Mouse (Mus musculus): ENCODE results near the gene BC017158. TPM values are rescaled to one million over a fixed set of nuclear protein-coding genes. Genes with fewer than 3 reads are reported as not detected.
A peak's percentile ranks its signal among the peaks of the same experiment; 100 is the strongest.

BC017158 gene
- polyA plus RNA-seq, 1 experiment from 2014 or later: 23.3 TPM

DNA sequence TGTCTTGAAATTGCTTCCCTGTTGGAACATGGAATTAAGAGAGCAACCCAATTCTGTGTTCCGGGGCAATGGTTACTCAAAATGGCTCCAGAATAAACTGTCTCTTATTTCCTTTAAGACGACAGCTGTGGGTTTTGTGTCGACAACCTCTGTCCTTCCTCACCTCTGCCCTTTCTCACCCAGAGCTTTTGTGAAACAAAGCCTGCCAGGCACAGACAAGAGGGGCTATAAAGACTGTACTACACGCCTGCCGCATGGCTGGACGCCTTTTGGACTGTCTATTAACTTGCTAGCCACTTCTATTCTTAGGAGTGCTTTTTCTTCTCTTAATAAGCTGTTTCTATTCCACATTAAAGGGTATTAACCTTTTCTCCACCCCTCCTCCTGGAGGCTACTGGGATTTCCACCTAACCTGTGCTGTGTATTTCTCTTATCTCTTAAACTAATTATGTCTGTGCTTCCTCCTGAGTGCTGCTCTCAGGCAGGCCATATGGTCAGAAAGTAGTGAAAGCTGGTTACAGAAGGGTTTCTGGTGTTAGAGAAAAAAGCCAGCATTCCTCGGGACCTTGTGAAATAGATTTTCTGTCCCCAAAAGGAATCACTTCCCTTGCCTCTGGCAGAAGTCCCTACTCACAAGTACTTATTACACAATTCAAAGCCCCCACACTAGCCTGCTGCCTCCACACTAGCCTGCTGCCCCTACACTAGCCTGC, 15.3 kb downstream of the BC017158 start:
- H3K27ac ChIP-seq (ENCODE audit: low read length): peak overlapping the region; percentile 27; the same call in 1 of the 2 replicates
- no peak overlapping the region for H3K4me2 ChIP-seq (ENCODE audit: low read depth, low read length)
- no peak for ATAC-seq (ENCODE audit: low read depth)
- H3K36me3 ChIP-seq (ENCODE audit: control insufficient read depth, insufficient read depth): peaks cover 39% of the 10 kb centered on the region
- no peaks in the 10 kb centered on the region for H3K27me3 ChIP-seq (ENCODE audit: control insufficient read depth, insufficient read depth, low read depth, low read length)
- H3K4me1 ChIP-seq (ENCODE audit: control insufficient read depth, low read depth, low read length): peaks cover 24% of the 10 kb centered on the region
- H3K4me3 ChIP-seq (ENCODE audit: low read depth, low read length): no peak overlapping the region
- WGBS (ENCODE audit: insufficient replicate concordance): 74% methylated on average over 7 of the region's 7 CpGs
- no peak overlapping the region for H3K9ac ChIP-seq (ENCODE audit: low read depth, low read length)
- no peaks in the 10 kb centered on the region for H3K9me3 ChIP-seq (replicated peaks; ENCODE audit: control insufficient read depth, low read length)

DNA sequence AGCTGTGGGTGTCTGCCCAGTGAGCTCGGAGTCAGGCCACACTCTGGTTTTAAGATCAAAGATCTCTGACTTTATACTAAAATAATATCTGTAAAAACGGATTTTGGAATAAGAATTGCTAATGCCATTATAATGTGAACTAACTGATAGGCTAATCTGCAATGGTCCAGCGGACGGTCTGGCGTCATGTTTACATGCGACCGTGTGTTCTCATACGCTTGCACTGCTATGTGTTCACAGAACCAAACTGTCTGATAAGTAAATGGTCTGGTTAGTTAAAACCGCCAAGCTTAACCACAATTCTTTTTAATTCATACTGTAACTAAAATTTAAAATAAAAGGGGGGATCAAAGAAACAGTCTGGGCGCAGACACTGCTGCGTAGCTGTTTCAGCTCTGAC, 16.2 kb downstream of the BC017158 start:
- Histone ChIP-seq H3K9ac (ENCODE audit: low read depth, low read length) (no peak overlapping the region), H3K4me3 (ENCODE audit: low read depth, low read length) (no peak overlapping the region), H3K36me3 (ENCODE audit: control insufficient read depth, insufficient read depth) (peaks cover 43% of the 10 kb centered on the region), H3K4me1 (ENCODE audit: control insufficient read depth, low read depth, low read length) (peaks cover 15% of the 10 kb centered on the region), H3K9me3 (replicated peaks; ENCODE audit: control insufficient read depth, low read length) (no peaks in the 10 kb centered on the region), H3K27me3 (ENCODE audit: control insufficient read depth, insufficient read depth, low read depth, low read length) (no peaks in the 10 kb centered on the region), H3K27ac (ENCODE audit: low read length) (no peak overlapping the region; the same call in 1 of the 2 replicates), H3K4me2 (ENCODE audit: low read depth, low read length) (no peak overlapping the region)
- no peak for ATAC-seq (ENCODE audit: low read depth)
- 77% methylated on average over 11 of the region's 11 CpGs for WGBS (ENCODE audit: insufficient replicate concordance)

DNA sequence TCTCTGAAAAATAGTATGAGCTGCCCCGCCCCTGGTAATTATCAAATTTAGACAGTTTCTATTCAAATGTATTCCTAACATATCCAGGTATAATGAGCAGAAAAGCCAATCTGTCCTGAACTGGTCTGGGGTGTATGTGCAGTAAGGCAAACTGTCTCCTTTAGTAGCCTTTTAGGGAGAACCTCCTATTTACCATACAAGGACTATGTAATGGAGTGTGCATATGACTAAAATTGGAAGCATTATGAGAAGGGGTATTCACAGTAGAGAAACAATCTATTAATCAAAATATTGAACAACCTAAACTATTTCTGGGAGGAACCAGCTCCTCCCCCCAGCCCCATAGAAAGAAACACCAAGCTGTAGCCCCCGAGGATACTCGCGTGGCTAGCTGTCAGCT, 18.2 kb downstream of the BC017158 start:
- Histone ChIP-seq H3K9ac (ENCODE audit: low read depth, low read length) (no peak overlapping the region), H3K27me3 (ENCODE audit: control insufficient read depth, insufficient read depth, low read depth, low read length) (no peaks in the 10 kb centered on the region), H3K36me3 (ENCODE audit: control insufficient read depth, insufficient read depth) (peaks cover 58% of the 10 kb centered on the region), H3K4me2 (ENCODE audit: low read depth, low read length) (no peak overlapping the region), H3K4me3 (ENCODE audit: low read depth, low read length) (no peak overlapping the region), H3K9me3 (replicated peaks; ENCODE audit: control insufficient read depth, low read length) (no peaks in the 10 kb centered on the region), H3K4me1 (ENCODE audit: control insufficient read depth, low read depth, low read length) (peaks cover 15% of the 10 kb centered on the region), H3K27ac (ENCODE audit: low read length) (peak overlapping the region; percentile 12)
- WGBS (ENCODE audit: insufficient replicate concordance): 95% methylated on average over 4 of the region's 4 CpGs
- ATAC-seq (ENCODE audit: low read depth): no peak

DNA sequence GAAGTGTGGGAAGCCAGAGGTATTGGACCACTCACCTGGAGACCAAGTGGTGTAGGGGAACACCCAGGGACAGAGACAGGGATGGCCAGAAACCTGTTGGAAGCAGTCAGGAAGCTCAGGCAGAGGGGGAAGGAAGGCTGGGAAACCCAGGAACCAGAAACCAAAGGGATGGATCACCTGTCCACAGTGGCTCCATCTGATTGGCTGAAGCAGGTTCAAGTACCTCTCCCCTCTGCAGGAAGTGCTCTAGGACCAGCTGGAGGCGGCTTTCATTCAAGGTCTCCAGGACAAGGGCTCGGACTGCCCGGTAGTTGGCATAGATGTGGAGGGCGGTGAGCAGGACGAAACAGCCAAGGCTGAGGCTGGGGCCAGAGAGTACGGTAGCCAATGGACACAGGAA, 21.9 kb downstream of the BC017158 start:
- Histone ChIP-seq H3K4me2 (ENCODE audit: low read depth, low read length) (no peak overlapping the region), H3K27me3 (ENCODE audit: control insufficient read depth, insufficient read depth, low read depth, low read length) (no peaks in the 10 kb centered on the region), H3K27ac (ENCODE audit: low read length) (no peak overlapping the region), H3K9ac (ENCODE audit: low read depth, low read length) (no peak overlapping the region), H3K9me3 (replicated peaks; ENCODE audit: control insufficient read depth, low read length) (no peaks in the 10 kb centered on the region), H3K36me3 (ENCODE audit: control insufficient read depth, insufficient read depth) (peaks cover 82% of the 10 kb centered on the region), H3K4me3 (ENCODE audit: low read depth, low read length) (no peak overlapping the region), H3K4me1 (ENCODE audit: control insufficient read depth, low read depth, low read length) (peaks cover 16% of the 10 kb centered on the region)
- no peak for ATAC-seq (ENCODE audit: low read depth)
- WGBS (ENCODE audit: insufficient replicate concordance): 88% methylated on average over 6 of the region's 6 CpGs

DNA sequence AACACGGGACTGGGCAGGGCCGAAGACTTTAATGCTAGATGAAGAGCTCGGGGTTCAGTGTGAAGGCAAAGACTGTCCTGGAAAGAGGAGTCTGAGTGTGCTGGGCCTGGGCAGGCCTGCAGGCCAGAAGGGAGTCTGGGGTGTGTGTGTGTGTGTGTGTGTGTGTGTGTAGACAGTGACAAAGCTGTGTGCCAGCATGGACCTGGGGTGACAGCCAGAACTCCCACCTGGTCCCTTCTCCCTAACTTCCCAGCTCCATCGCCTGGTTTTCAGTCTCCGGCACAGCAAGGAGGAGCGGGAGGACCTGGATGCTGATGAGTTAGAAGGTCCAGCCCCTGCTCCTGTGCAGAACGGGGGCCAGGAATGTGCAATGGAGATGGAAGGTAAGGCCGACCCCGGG, 26.5 kb downstream of the BC017158 start:
- no peak overlapping the region for H3K9ac ChIP-seq (ENCODE audit: low read depth, low read length)

DNA sequence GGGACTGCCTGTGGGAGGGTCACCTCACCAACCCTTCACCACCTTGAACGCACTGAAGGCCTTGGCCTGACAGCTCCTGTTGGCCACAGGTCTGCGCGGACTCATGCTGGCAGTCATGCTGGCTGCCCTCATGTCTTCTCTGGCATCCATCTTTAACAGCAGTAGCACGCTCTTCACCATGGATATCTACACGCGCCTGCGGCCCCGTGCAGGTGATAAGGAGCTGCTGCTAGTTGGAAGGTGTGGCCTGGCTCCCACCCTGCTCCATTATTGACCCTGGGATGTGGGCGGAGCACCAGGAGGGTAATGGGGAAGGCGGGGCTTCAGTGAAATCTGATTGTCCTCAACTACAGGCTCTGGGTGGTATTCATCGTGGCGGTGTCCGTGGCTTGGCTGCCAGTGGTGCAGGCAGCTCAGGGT, 27.5 kb downstream of the BC017158 start:
- Histone ChIP-seq H3K27ac (ENCODE audit: low read length) (peak overlapping the region; percentile 71), H3K4me3 (ENCODE audit: low read depth, low read length) (peak overlapping the region; percentile 5; the same call in 1 of the 2 replicates), H3K27me3 (ENCODE audit: control insufficient read depth, insufficient read depth, low read depth, low read length) (peaks cover 7% of the 10 kb centered on the region; the same call in 1 of the 2 replicates), H3K36me3 (ENCODE audit: control insufficient read depth, insufficient read depth) (peaks cover 38% of the 10 kb centered on the region), H3K4me1 (ENCODE audit: control insufficient read depth, low read depth, low read length) (peaks cover 20% of the 10 kb centered on the region), H3K9ac (ENCODE audit: low read depth, low read length) (peak overlapping the region; percentile 40), H3K9me3 (replicated peaks; ENCODE audit: control insufficient read depth, low read length) (no peaks in the 10 kb centered on the region), H3K4me2 (ENCODE audit: low read depth, low read length) (peak overlapping the region; percentile 47)
- 22% methylated on average over 13 of the region's 13 CpGs for WGBS (ENCODE audit: insufficient replicate concordance)
- peak; percentile 99 for ATAC-seq (ENCODE audit: low read depth)

More for the DNA sequence above, 26.5 kb downstream of the BC017158 start:
- Histone ChIP-seq H3K27ac (ENCODE audit: low read length) (no peak overlapping the region), H3K27me3 (ENCODE audit: control insufficient read depth, insufficient read depth, low read depth, low read length) (no peaks in the 10 kb centered on the region), H3K9me3 (replicated peaks; ENCODE audit: control insufficient read depth, low read length) (no peaks in the 10 kb centered on the region), H3K4me1 (ENCODE audit: control insufficient read depth, low read depth, low read length) (peaks cover 20% of the 10 kb centered on the region), H3K4me3 (ENCODE audit: low read depth, low read length) (no peak overlapping the region), H3K4me2 (ENCODE audit: low read depth, low read length) (no peak overlapping the region), H3K36me3 (ENCODE audit: control insufficient read depth, insufficient read depth) (peaks cover 48% of the 10 kb centered on the region)
- no peak for ATAC-seq (ENCODE audit: low read depth)
- WGBS (ENCODE audit: insufficient replicate concordance): 97% methylated on average over 9 of the region's 9 CpGs

DNA sequence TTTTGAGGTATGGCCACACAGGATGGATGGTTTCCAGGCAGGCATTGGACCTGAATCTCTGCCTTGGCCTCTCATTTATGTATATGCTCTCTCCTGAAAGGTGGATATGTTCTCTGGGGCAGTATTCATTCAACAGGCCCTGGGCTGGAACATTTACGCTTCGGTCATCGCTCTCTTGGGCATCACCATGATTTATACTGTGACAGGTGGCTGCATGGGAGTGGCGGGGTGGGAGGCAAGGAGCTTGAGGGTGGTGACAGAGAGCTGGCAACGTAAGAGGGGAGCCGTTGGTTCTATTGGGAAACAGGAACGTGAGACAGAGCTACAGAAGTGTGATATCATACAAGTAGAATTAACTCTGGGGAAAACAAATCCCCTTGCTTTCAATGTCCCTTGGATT, 30.2 kb downstream of the BC017158 start:
- Histone ChIP-seq H3K9me3 (replicated peaks; ENCODE audit: control insufficient read depth, low read length) (no peaks in the 10 kb centered on the region), H3K27ac (ENCODE audit: low read length) (no peak overlapping the region), H3K4me2 (ENCODE audit: low read depth, low read length) (no peak overlapping the region), H3K36me3 (ENCODE audit: control insufficient read depth, insufficient read depth) (peaks cover 15% of the 10 kb centered on the region), H3K4me3 (ENCODE audit: low read depth, low read length) (no peak overlapping the region), H3K9ac (ENCODE audit: low read depth, low read length) (no peak overlapping the region), H3K4me1 (ENCODE audit: control insufficient read depth, low read depth, low read length) (peaks cover 20% of the 10 kb centered on the region), H3K27me3 (ENCODE audit: control insufficient read depth, insufficient read depth, low read depth, low read length) (peaks cover 8% of the 10 kb centered on the region; the same call in 1 of the 2 replicates)
- WGBS (ENCODE audit: insufficient replicate concordance): 80% methylated on average over 7 of the region's 7 CpGs
- no peak for ATAC-seq (ENCODE audit: low read depth)

DNA sequence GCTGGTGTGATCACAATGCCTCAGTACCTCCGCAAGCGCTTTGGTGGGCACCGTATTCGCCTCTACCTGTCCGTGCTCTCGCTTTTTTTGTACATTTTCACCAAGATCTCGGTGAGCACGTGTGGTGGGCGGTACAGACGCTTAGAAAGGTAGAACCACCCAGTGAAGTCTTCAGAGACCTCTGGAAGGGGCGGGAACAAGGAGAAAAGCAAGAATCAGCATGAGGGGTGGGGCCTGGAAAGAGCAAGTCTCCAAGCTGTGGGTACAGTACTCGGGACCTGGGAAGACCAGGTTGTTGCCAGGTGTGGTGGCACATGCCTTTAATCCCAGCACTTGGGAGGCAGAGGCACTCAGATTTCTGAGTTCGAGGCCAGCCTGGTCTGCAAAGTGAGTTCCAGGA, 30.6 kb downstream of the BC017158 start:
- 56% methylated on average over 13 of the region's 13 CpGs for WGBS (ENCODE audit: insufficient replicate concordance)
- no peak overlapping the region for H3K27ac ChIP-seq (ENCODE audit: low read length)
- peaks cover 8% of the 10 kb centered on the region; the same call in 1 of the 2 replicates for H3K27me3 ChIP-seq (ENCODE audit: control insufficient read depth, insufficient read depth, low read depth, low read length)
- no peaks in the 10 kb centered on the region for H3K9me3 ChIP-seq (replicated peaks; ENCODE audit: control insufficient read depth, low read length)
- H3K4me1 ChIP-seq (ENCODE audit: control insufficient read depth, low read depth, low read length): peaks cover 20% of the 10 kb centered on the region
- no peak overlapping the region for H3K4me3 ChIP-seq (ENCODE audit: low read depth, low read length)
- no peak for ATAC-seq (ENCODE audit: low read depth)
- no peak overlapping the region for H3K4me2 ChIP-seq (ENCODE audit: low read depth, low read length)
- no peak overlapping the region for H3K9ac ChIP-seq (ENCODE audit: low read depth, low read length)
- H3K36me3 ChIP-seq (ENCODE audit: control insufficient read depth, insufficient read depth): peaks cover 14% of the 10 kb centered on the region

DNA sequence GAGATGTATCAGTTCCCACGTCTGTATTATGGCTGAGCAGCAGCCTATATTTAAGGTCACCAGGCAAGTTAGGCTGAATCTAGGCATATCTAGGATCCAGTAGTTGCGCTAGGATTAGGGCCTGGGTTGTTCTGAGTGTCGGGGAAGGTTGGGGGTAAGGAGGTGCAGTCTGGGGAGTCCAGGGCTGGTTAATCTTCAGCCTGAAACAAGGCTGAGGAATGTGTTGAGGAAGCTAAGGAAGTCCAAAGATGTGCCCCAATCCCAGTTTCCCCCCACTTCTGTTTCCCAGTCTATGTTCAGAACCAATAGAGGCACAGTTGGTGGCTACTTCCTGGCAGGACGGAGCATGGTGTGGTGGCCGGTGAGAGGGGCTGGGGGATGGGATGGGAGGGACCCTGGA, 31.9 kb downstream of the BC017158 start:
- WGBS (ENCODE audit: insufficient replicate concordance): 67% methylated on average over 5 of the region's 5 CpGs
- H3K9ac ChIP-seq (ENCODE audit: low read depth, low read length): no peak overlapping the region
- no peak overlapping the region for H3K4me2 ChIP-seq (ENCODE audit: low read depth, low read length)
- H3K27ac ChIP-seq (ENCODE audit: low read length): no peak overlapping the region
- H3K27me3 ChIP-seq (ENCODE audit: control insufficient read depth, insufficient read depth, low read depth, low read length): peaks cover 8% of the 10 kb centered on the region; the same call in 1 of the 2 replicates
- no peak for ATAC-seq (ENCODE audit: low read depth)
- no peak overlapping the region for H3K4me3 ChIP-seq (ENCODE audit: low read depth, low read length)
- peaks cover 13% of the 10 kb centered on the region for H3K4me1 ChIP-seq (ENCODE audit: control insufficient read depth, low read depth, low read length)
- H3K9me3 ChIP-seq (replicated peaks; ENCODE audit: control insufficient read depth, low read length): no peaks in the 10 kb centered on the region
- H3K36me3 ChIP-seq (ENCODE audit: control insufficient read depth, insufficient read depth): peaks cover under 1% of the 10 kb centered on the region
